Mouse (Mus musculus) Patski (cell line): Measurements from ENCODE around the gene Lin7b. TPM values are rescaled to one million over a fixed set of nuclear protein-coding genes. Genes with fewer than 3 reads are reported as not detected.
"Not testable (repeated sequence)": the region's sequence is repeated elsewhere in the genome, so short reads cannot be mapped to it uniquely, and the experiment has no call there.

Experiments used
- ATAC-seq: fragments of 100-300 bp; one replicate; pipeline ENCODE4 v1.8.0; 2021
- CTCF ChIA-PET: fragments of 350-600 bp; sonication (Branson Sonifier 250); formaldehyde crosslinking; loops from one replicate; lab custom pipeline; 2022; ENCODE audit warnings: inconsistent platforms; lab: Charles Lee
- POLR2A ChIA-PET: fragments of 350-600 bp; sonication (Branson Sonifier 250); formaldehyde crosslinking; loops from one replicate; lab custom pipeline; 2022; ENCODE audit warnings: antibody characterized with exemption, inconsistent platforms; lab: Charles Lee
- DNase-seq: peaks from one replicate; pipeline ENCODE4 v3.0.0-alpha.2; 2011; ENCODE audit warnings: low read depth, low spot score
- H3K27me3 ChIP-seq: fragments of 371-371 bp; one replicate; pipeline ENCODE4 v1.5.1; 2021
- CTCF ChIP-seq: fragments of 100-300 bp; IDR thresholded peaks from one replicate; pipeline ENCODE4 v1.5.1; 2021
- in situ Hi-C: fragments of 300-500 bp; cut with MboI; formaldehyde crosslinking; loops from 3 replicates; pipeline ENCODE4 v1.11.1; 2018; ENCODE audit warnings: low pct_unique_long_range_greater_than_20kb, mixed read lengths
- polyA plus RNA-seq: library from polyadenylated mRNA; unstranded; gene quantifications from one replicate; pipeline ENCODE4 v1.2.3, GENCODE M21; 2021

Lin7b gene
- polyA plus RNA-seq, 1 experiment from 2014 or later = 4.7 TPM

DNA sequence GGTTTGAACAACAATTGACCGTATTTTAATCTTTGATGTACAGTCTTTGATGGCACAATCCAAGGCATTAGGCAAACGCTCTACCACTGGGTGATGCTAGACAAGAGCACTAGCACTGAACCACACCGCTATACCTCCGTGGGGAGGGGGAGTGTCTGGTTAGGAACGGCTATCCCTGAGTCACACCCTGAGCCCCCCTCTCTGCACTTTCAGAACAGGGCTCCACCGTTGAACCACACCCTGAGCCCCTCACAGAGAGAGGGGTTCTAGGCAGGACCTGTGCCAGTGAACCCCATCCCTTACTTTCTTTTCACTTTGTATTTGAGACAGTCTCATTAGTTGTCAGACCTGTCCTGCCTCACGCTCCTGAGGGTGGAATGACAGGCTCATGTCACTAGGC, 38.0 kb upstream of the Lin7b start:
- peaks cover 41% of the 10 kb centered on the region for H3K27me3 ChIP-seq
- no peak for TF ChIP-seq CTCF
- ChIA-PET POLR2A (interaction anchor here (0.6 kb wide), 1 partner anchor 26 kb away, joined by 3 read pairs; the partner anchor contains the start of gene Gys1), CTCF (no interaction called here)
- in situ Hi-C loops = loop anchor here (10.0 kb wide), 1 partner anchor 104 kb away; no protein-coding TSS in a partner anchor
- ATAC-seq (no peak), DNase-seq (no peak)

DNA sequence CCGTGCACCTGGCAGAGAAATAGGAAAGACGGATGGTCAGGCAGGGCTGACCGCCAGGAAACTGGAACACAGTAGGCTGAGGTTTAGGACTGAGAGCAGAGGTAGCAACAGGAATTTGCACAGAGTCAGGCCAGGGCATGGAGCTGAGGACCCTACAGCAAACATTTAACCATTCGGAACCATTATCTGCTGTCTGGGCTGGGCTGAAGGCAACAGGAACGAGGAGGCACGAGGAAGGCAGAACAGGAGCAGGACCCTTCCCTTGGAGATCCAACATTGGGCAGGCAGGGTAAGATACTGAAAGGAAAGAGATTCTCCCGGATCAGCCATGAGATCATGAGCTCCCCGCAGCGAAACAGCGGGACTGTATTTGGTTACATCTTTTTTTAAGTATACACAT, 37.5 kb upstream of the Lin7b start:
- POLR2A ChIA-PET = interaction anchor here (0.6 kb wide), 1 partner anchor 27 kb away, joined by 3 read pairs; the partner anchor contains the start of gene Gys1
- in situ Hi-C loops = loop anchor here (10.0 kb wide), 1 partner anchor 103 kb away; no protein-coding TSS in a partner anchor
- ATAC-seq = no peak

DNA sequence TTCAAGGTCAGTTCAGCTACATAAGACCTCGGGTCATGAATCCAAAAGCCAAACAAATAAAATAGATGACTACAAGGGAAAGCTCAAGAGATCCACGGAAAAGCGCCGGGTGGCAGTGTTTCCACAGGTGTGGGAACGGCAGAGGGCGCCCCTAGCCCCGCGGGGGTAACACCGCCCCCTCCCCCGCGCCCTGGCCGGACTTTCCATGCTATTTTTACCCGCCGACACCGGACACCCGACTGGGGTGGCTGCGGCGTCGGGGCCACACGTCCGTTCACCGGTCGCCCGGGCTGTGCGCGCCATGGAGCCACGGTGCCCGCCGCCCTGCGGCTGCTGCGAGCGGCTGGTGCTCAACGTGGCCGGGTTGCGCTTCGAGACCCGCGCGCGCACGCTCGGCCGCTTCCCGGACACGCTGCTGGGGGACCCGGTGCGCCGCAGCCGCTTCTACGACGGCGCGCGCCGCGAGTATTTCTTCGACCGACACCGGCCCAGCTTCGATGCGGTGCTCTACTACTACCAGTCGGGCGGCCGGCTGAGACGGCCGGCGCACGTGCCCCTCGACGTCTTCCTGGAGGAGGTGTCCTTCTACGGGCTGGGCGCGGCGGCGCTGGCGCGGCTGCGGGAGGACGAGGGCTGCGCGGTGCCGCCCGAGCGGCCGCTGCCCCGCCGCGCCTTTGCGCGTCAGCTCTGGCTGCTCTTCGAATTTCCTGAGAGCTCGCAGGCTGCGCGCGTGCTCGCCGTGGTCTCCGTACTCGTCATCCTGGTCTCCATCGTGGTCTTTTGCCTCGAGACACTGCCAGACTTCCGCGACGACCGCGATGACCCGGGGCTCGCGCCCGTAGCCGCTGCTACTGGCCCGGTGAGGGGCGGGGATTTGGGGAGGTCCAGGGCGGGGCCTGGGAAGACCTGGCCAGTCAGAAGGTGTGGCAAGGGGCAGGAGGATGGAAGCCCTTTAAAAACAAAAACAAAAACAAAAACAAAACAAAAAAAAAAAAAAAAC, 36.1 kb upstream of the Lin7b start:
- peak; percentile 33 for ATAC-seq
- ChIA-PET POLR2A (interaction anchor here (1.5 kb wide), 1 partner anchor 28 kb away, joined by 3 read pairs; the partner anchor contains the start of gene Gys1), CTCF (interaction anchor here (1.0 to 1.6 kb wide), 2 partner anchors 14 to 106 kb away, joined by 4 to 5 read pairs; no protein-coding TSS in a partner anchor)
- TF ChIP-seq CTCF = no peak
- in situ Hi-C loops = loop anchor here (10.0 kb wide), 1 partner anchor 102 kb away; no protein-coding TSS in a partner anchor
- no peak for DNase-seq
- peaks cover 38% of the 10 kb centered on the region for H3K27me3 ChIP-seq

More for the DNA sequence above, 37.5 kb upstream of the Lin7b start:
- DNase-seq = no peak
- TF ChIP-seq CTCF = no peak
- CTCF ChIA-PET = no interaction called here
- H3K27me3 ChIP-seq = peaks cover 41% of the 10 kb centered on the region

DNA sequence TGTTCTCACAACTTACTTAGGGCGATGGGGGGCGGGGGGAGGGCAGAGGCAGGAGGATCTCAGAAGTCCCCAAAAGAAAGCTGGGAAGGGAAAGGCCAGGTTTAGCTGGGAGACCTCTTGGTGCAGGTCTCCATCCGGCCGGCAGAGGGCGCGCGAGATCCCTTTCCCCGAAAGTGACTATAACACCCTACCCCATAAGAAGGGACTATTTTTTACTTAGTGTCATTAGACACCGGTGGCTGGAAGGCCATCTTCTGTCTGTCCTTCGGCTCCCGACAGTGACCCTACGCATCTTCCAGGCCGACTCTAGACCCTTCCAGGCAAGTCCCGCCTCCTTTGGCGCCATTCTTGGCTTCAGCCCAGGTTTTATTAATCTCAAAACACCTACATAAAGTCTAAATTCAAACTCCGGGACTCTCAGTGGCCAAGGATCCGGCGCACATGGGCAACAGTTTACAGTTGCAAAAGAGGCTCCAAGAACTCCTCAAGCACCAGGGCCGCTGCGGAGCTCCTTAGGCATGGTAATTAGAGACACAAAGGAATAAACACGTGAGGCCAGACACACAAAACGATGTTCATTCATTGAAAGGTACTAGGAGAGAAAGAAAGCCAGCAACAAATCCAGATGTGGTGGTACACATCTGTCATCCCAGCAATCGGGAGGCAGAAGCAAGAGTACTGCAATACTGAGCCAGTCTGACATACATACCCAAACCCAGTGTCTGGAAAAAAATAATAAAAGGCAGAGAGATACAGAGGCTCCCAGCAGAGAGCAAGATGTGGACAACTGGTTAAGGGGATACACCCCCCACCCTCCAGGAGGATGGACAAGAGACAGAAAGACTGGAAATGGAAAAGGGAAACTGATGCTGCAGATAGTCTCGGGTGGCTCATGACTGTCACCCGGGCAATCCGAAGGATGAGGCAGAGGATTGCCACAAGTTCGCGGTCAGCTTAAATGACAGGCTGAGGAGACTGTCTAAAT, 35.0 kb upstream of the Lin7b start, which contains the start of gene Kcna7:
Gene Kcna7, plus strand, starts transcription at position 563 of the 985 bp plus-strand sequence.
- ATAC-seq = no peak

GRCm38 (mm10) chr7:45403532-45404261, 33.3 kb upstream of the Lin7b start:
- peak; percentile 60 for TF ChIP-seq CTCF
- H3K27me3 ChIP-seq = peaks cover 23% of the 10 kb centered on the region
- in situ Hi-C loops = loop anchor here (10.0 kb wide), 1 partner anchor 99 kb away; no protein-coding TSS in a partner anchor
- no peak for DNase-seq
- ChIA-PET POLR2A (interaction anchor here (0.7 kb wide), 1 partner anchor 403 kb away, joined by 4 read pairs; no protein-coding TSS in a partner anchor), CTCF (interaction anchor here (0.7 to 2.5 kb wide), 4 partner anchors 103 to 221 kb away, joined by 3 to 5 read pairs (median 4); partner anchors contain the start of gene Slc6a21)
- no peak for ATAC-seq

More for the DNA sequence above, 35.0 kb upstream of the Lin7b start, which contains the start of gene Kcna7:
- no peak for DNase-seq
- POLR2A ChIA-PET = interaction anchor here (1.5 kb wide), 1 partner anchor 29 kb away, joined by 3 read pairs; the partner anchor contains the start of gene Gys1
- CTCF ChIA-PET = interaction anchor here (1.0 to 2.3 kb wide), 5 partner anchors 13 to 128 kb away, joined by 4 to 5 read pairs (median 4); partner anchors contain the start of gene Slc6a21
- peaks cover 32% of the 10 kb centered on the region for H3K27me3 ChIP-seq
- no peak for TF ChIP-seq CTCF
- in situ Hi-C loops = loop anchor here (10.0 kb wide), 1 partner anchor 101 kb away; no protein-coding TSS in a partner anchor

DNA sequence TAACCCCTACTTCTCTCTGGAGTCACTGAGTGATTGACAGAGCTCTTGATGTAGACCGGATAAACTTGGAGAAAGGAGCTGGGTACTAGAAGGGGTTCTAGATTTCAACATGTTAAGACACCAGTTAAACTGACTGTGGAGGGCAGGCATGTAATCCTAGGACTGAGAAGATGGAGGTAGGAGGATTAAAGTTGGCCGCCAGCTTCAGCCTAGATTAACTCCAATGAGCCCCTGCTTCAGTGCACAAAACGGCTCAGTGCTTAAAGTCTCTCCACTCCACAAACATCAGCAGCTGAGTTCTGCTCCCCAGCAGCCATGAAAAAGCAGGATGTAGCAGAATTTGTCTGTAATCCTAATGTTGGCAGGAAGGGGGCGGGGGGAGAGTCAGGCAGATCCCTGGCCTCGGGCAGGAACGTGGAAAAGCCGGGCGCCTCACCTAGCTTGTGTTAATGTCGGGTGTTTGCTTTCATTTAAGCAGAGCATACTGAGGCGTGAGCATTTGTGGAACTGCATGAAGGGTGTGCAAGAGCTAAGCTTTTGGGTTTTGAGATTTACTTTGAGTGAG, 31.2 kb upstream of the Lin7b start:
- ChIA-PET CTCF (interaction anchor here (2.5 kb wide), 1 partner anchor 101 kb away, joined by 5 read pairs; no protein-coding TSS in a partner anchor), POLR2A (interaction anchor here (2.0 kb wide), 1 partner anchor 17 kb away, joined by 4 read pairs; no protein-coding TSS in a partner anchor)
- ATAC-seq (no peak), DNase-seq (no peak)
- in situ Hi-C loops = loop anchor here (10.0 kb wide), 1 partner anchor 97 kb away; no protein-coding TSS in a partner anchor
- H3K27me3 ChIP-seq = peaks cover 7% of the 10 kb centered on the region
- no peak for TF ChIP-seq CTCF

- CTCF ChIA-PET = interaction anchor here (0.7 to 1.6 kb wide), 3 partner anchors 31 to 98 kb away, joined by 3 to 5 read pairs (median 5); no protein-coding TSS in a partner anchor
- DNase-seq (no peak), ATAC-seq (no peak)
- no peak for TF ChIP-seq CTCF
- in situ Hi-C loops = no loop called here
- POLR2A ChIA-PET = no interaction called here
- H3K27me3 ChIP-seq = no peaks in the 10 kb centered on the region
Measured at GRCm38 (mm10) chr7:45396787-45397186, 26.4 kb upstream of the Lin7b start.

DNA sequence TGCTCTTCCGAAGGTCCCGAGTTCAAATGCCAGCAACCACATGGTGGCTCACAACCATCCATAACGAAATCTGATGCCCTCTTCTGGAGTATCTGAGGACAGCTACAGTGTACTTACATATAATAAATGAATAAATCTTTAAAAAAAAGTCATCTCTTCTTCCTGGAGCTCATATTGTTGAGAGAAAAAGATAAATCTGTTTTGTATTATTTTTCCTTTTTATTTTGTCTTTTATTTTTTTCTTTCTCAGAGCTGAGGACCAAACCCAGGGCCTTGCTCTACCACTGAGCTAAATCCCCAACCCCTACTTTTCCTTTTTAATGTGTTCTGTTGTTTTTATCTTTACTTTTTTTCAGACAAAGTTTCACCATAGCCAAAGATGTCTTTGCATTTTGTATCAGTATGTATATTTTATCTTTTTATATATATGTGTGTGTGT, 26.0 kb upstream of the Lin7b start:
- CTCF ChIA-PET = interaction anchor here (1.4 to 1.6 kb wide), 2 partner anchors 31 to 97 kb away, joined by 5 read pairs; no protein-coding TSS in a partner anchor
- H3K27me3 ChIP-seq, in situ Hi-C loops, ATAC-seq, POLR2A ChIA-PET, DNase-seq: not testable (repeated sequence)
- TF ChIP-seq CTCF = peak; percentile 62
